Mouse (Mus musculus): ENCODE results near the gene Acot13. TPM values are rescaled to one million over a fixed set of nuclear protein-coding genes. Genes with fewer than 3 reads are reported as not detected.

Gene Acot13
- polyA plus RNA-seq, 1 experiment = 51.5 TPM

GRCm38 (mm10) chr13:24832811-24833155 is 1.4 kb upstream of the Acot13 start:
- no peaks in the 10 kb centered on the region for H3K27me3 ChIP-seq (ENCODE audit: control insufficient read depth, insufficient read depth, low read length)
- WGBS = 51% methylated on average over 2 of the region's 2 CpGs
- no peaks in the 10 kb centered on the region for H3K36me3 ChIP-seq (ENCODE audit: control insufficient read depth, insufficient read depth, low read length)
- no peak overlapping the region for H3K27ac ChIP-seq (ENCODE audit: control insufficient read depth, insufficient read depth, low read length)
- DNase-seq = no peak
- TF ChIP-seq POLR2A (IDR thresholded peaks at IDR 0.05; ENCODE audit: control insufficient read depth, extremely low read depth, insufficient read depth, low read length, poor library complexity) (no peak), CTCF (IDR thresholded peaks at IDR 0.05; ENCODE audit: borderline replicate concordance, control insufficient read depth, extremely low read depth, insufficient read depth, low read length, poor library complexity) (no peak)
- peaks cover 3% of the 10 kb centered on the region; the same call in 1 of the 2 replicates for H3K4me1 ChIP-seq (replicated peaks; ENCODE audit: control insufficient read depth, insufficient read depth, low read length)
- no peak overlapping the region for H3K4me3 ChIP-seq (ENCODE audit: control insufficient read depth, insufficient read depth, low read length)

GRCm38 (mm10) chr13:24832131-24832810 is 931 bp upstream of the Acot13 start:
- Histone ChIP-seq H3K27me3 (ENCODE audit: control insufficient read depth, insufficient read depth, low read length) (no peaks in the 10 kb centered on the region), H3K27ac (ENCODE audit: control insufficient read depth, insufficient read depth, low read length) (peak overlapping the region; percentile 37), H3K36me3 (ENCODE audit: control insufficient read depth, insufficient read depth, low read length) (no peaks in the 10 kb centered on the region), H3K4me1 (replicated peaks; ENCODE audit: control insufficient read depth, insufficient read depth, low read length) (peaks cover 3% of the 10 kb centered on the region; the same call in 1 of the 2 replicates), H3K4me3 (ENCODE audit: control insufficient read depth, insufficient read depth, low read length) (peak overlapping the region; percentile 67)
- TF ChIP-seq CTCF (IDR thresholded peaks at IDR 0.05; ENCODE audit: borderline replicate concordance, control insufficient read depth, extremely low read depth, insufficient read depth, low read length, poor library complexity) (no peak), POLR2A (IDR thresholded peaks at IDR 0.05; ENCODE audit: control insufficient read depth, extremely low read depth, insufficient read depth, low read length, poor library complexity) (no peak)
- WGBS = 5% methylated on average over 21 of the region's 21 CpGs
- no peak for DNase-seq

- Histone ChIP-seq H3K4me3 (ENCODE audit: control insufficient read depth, insufficient read depth, low read length) (peak overlapping the region; percentile 68), H3K4me1 (replicated peaks; ENCODE audit: control insufficient read depth, insufficient read depth, low read length) (peaks cover 3% of the 10 kb centered on the region; the same call in 1 of the 2 replicates), H3K27ac (ENCODE audit: control insufficient read depth, insufficient read depth, low read length) (peak overlapping the region; percentile 73), H3K36me3 (ENCODE audit: control insufficient read depth, insufficient read depth, low read length) (no peaks in the 10 kb centered on the region), H3K27me3 (ENCODE audit: control insufficient read depth, insufficient read depth, low read length) (no peaks in the 10 kb centered on the region)
- peak; percentile 10 for DNase-seq
- no peak for TF ChIP-seq POLR2A (IDR thresholded peaks at IDR 0.05; ENCODE audit: control insufficient read depth, extremely low read depth, insufficient read depth, low read length, poor library complexity)
- TF ChIP-seq CTCF (IDR thresholded peaks at IDR 0.05; ENCODE audit: borderline replicate concordance, control insufficient read depth, extremely low read depth, insufficient read depth, low read length, poor library complexity) = no peak
- WGBS = 2% methylated on average over 20 of the region's 20 CpGs
Observed at GRCm38 (mm10) chr13:24830756-24831352, 486 bp downstream of the Acot13 start.

- Histone ChIP-seq H3K4me3 (ENCODE audit: control insufficient read depth, insufficient read depth, low read length) (no peak overlapping the region), H3K36me3 (ENCODE audit: control insufficient read depth, insufficient read depth, low read length) (no peaks in the 10 kb centered on the region), H3K4me1 (replicated peaks; ENCODE audit: control insufficient read depth, insufficient read depth, low read length) (no peaks in the 10 kb centered on the region), H3K27me3 (ENCODE audit: control insufficient read depth, insufficient read depth, low read length) (no peaks in the 10 kb centered on the region), H3K27ac (ENCODE audit: control insufficient read depth, insufficient read depth, low read length) (no peak overlapping the region)
- no peak for TF ChIP-seq CTCF (IDR thresholded peaks at IDR 0.05; ENCODE audit: borderline replicate concordance, control insufficient read depth, extremely low read depth, insufficient read depth, low read length, poor library complexity)
- TF ChIP-seq POLR2A (IDR thresholded peaks at IDR 0.05; ENCODE audit: control insufficient read depth, extremely low read depth, insufficient read depth, low read length, poor library complexity) = no peak
- no peak for DNase-seq
- WGBS = 95% methylated on average over 7 of the region's 7 CpGs
Observed at GRCm38 (mm10) chr13:24826116-24826515, 5.2 kb downstream of the Acot13 start.

- no peaks in the 10 kb centered on the region for H3K27me3 ChIP-seq (ENCODE audit: control insufficient read depth, insufficient read depth, low read length)
- WGBS = 91% methylated on average over 4 of the region's 4 CpGs
- H3K36me3 ChIP-seq (ENCODE audit: control insufficient read depth, insufficient read depth, low read length) = no peaks in the 10 kb centered on the region
- no peak overlapping the region for H3K27ac ChIP-seq (ENCODE audit: control insufficient read depth, insufficient read depth, low read length)
- H3K4me3 ChIP-seq (ENCODE audit: control insufficient read depth, insufficient read depth, low read length) = no peak overlapping the region
- no peak for TF ChIP-seq CTCF (IDR thresholded peaks at IDR 0.05; ENCODE audit: borderline replicate concordance, control insufficient read depth, extremely low read depth, insufficient read depth, low read length, poor library complexity)
- no peak for TF ChIP-seq POLR2A (IDR thresholded peaks at IDR 0.05; ENCODE audit: control insufficient read depth, extremely low read depth, insufficient read depth, low read length, poor library complexity)
- no peaks in the 10 kb centered on the region for H3K4me1 ChIP-seq (replicated peaks; ENCODE audit: control insufficient read depth, insufficient read depth, low read length)
- DNase-seq = no peak
Observed at GRCm38 (mm10) chr13:24825587-24825986, 5.8 kb downstream of the Acot13 start.

GRCm38 (mm10) chr13:24824647-24825046 is 6.7 kb downstream of the Acot13 start:
- Histone ChIP-seq H3K36me3 (ENCODE audit: control insufficient read depth, insufficient read depth, low read length) (0 out of 2 replicates have a peak, but pooled peaks cover 5% of the 10 kb centered on the region), H3K4me1 (replicated peaks; ENCODE audit: control insufficient read depth, insufficient read depth, low read length) (no peaks in the 10 kb centered on the region), H3K4me3 (ENCODE audit: control insufficient read depth, insufficient read depth, low read length) (no peak overlapping the region), H3K27ac (ENCODE audit: control insufficient read depth, insufficient read depth, low read length) (no peak overlapping the region), H3K27me3 (ENCODE audit: control insufficient read depth, insufficient read depth, low read length) (no peaks in the 10 kb centered on the region)
- 98% methylated on average over 4 of the region's 4 CpGs for WGBS
- DNase-seq = no peak
- TF ChIP-seq CTCF (IDR thresholded peaks at IDR 0.05; ENCODE audit: borderline replicate concordance, control insufficient read depth, extremely low read depth, insufficient read depth, low read length, poor library complexity) (no peak), POLR2A (IDR thresholded peaks at IDR 0.05; ENCODE audit: control insufficient read depth, extremely low read depth, insufficient read depth, low read length, poor library complexity) (no peak)
